Mouse (Mus musculus) limb, embryonic 15.5 days (tissue): ENCODE measurements at regions not wholly inside any gene's neighbourhood (a gene's known extent, or its start where the extent isn't known, plus 50 kb on each side); places are given as distances from the start of the nearest gene placed in this dataset.

Experiments
- ATAC-seq: fragments of 200-750 bp; cut with Nextera tagmentation; 2 replicates; pipeline ENCODE4 v1.8.0; 2017; ENCODE audit warnings: low read depth, moderate TSS enrichment; ENCODE audit not compliant: insufficient number of reproducible peaks, low FRiP score, low TSS enrichment
- H3K27ac ChIP-seq: fragments of 300-500 bp; sonication (generic); 2 replicates; pipeline ENCODE4 v1.5.1; 2015; ENCODE audit warnings: moderate library complexity, mild to moderate bottlenecking, inconsistent platforms
- H3K27me3 ChIP-seq: fragments of 300-500 bp; sonication (generic); 2 replicates; pipeline ENCODE4 v1.6.1; 2015; ENCODE audit warnings: inconsistent platforms
- H3K36me3 ChIP-seq: fragments of 300-500 bp; sonication (generic); 2 replicates; pipeline ENCODE4 v1.6.1; 2015; ENCODE audit warnings: inconsistent platforms
- H3K4me1 ChIP-seq: fragments of 300-500 bp; sonication (generic); 2 replicates; pipeline ENCODE4 v1.6.1; 2015; ENCODE audit warnings: inconsistent platforms
- H3K4me2 ChIP-seq: fragments of 300-500 bp; sonication (generic); 2 replicates; pipeline ENCODE4 v1.6.1; 2015; ENCODE audit warnings: mild to moderate bottlenecking, inconsistent platforms
- H3K4me3 ChIP-seq: fragments of 300-500 bp; sonication (generic); 2 replicates; pipeline ENCODE4 v1.5.1; 2015; ENCODE audit warnings: mild to moderate bottlenecking, inconsistent platforms
- H3K9ac ChIP-seq: fragments of 300-500 bp; sonication (generic); 2 replicates; pipeline ENCODE4 v1.6.1; 2015; ENCODE audit warnings: inconsistent platforms
- H3K9me3 ChIP-seq: fragments of 300-500 bp; sonication (generic); 2 replicates; pipeline ENCODE4 v1.6.1; 2016; ENCODE audit warnings: inconsistent platforms
- WGBS: fragments of 180-500 bp; shearing (Covaris S2); methylation state at CpG from one replicate; pipeline ENCODE4 v1.1.7; 2015; 5-methylcytosine and 5-hydroxymethylcytosine counted together

- Histone ChIP-seq H3K27ac (no peak overlapping the region), H3K9ac (no peak overlapping the region), H3K4me2 (no peak overlapping the region), H3K4me1 (no peaks in the 10 kb centered on the region), H3K36me3 (no peaks in the 10 kb centered on the region), H3K27me3 (no peaks in the 10 kb centered on the region), H3K4me3 (no peak overlapping the region), H3K9me3 (no peaks in the 10 kb centered on the region)
- WGBS, result 67% methylated on average over 5 of the region's 5 CpGs
- no peak for ATAC-seq
These were observed 154.9 kb upstream of the Agr3 start for GRCm38 (mm10) chr12:35770387-35771024.

GRCm38 (mm10) chr12:35758916-35759315 is 166.5 kb upstream of the Agr3 start:
- H3K9ac ChIP-seq, result no peak overlapping the region
- H3K4me2 ChIP-seq, result no peak overlapping the region
- H3K27me3 ChIP-seq, result no peaks in the 10 kb centered on the region
- H3K4me3 ChIP-seq, result no peak overlapping the region
- no peak for ATAC-seq
- H3K9me3 ChIP-seq, result no peaks in the 10 kb centered on the region
- no peaks in the 10 kb centered on the region for H3K36me3 ChIP-seq
- 88% methylated on average over 1 of the region's 1 CpGs for WGBS
- H3K27ac ChIP-seq, result no peak overlapping the region
- H3K4me1 ChIP-seq, result no peaks in the 10 kb centered on the region

- no peak overlapping the region for H3K27ac ChIP-seq
- no peaks in the 10 kb centered on the region for H3K9me3 ChIP-seq
- H3K9ac ChIP-seq, result no peak overlapping the region
- WGBS, result 73% methylated on average over 4 of the region's 4 CpGs
- no peak for ATAC-seq
- H3K4me2 ChIP-seq, result no peak overlapping the region
- no peaks in the 10 kb centered on the region for H3K4me1 ChIP-seq
- no peaks in the 10 kb centered on the region for H3K27me3 ChIP-seq
- no peaks in the 10 kb centered on the region for H3K36me3 ChIP-seq
- no peak overlapping the region for H3K4me3 ChIP-seq
These were observed 170.3 kb upstream of the Agr3 start for GRCm38 (mm10) chr12:35755159-35755558.

GRCm38 (mm10) chr12:35747997-35748396 is 177.4 kb upstream of the Agr3 start:
- H3K27ac ChIP-seq, result no peak overlapping the region
- no peak overlapping the region for H3K9ac ChIP-seq
- no peaks in the 10 kb centered on the region for H3K27me3 ChIP-seq
- ATAC-seq, result no peak
- H3K4me1 ChIP-seq, result no peaks in the 10 kb centered on the region
- no peaks in the 10 kb centered on the region for H3K9me3 ChIP-seq
- no peak overlapping the region for H3K4me2 ChIP-seq
- no peaks in the 10 kb centered on the region for H3K36me3 ChIP-seq
- H3K4me3 ChIP-seq, result no peak overlapping the region
- WGBS, result 82% methylated on average over 3 of the region's 3 CpGs

DNA sequence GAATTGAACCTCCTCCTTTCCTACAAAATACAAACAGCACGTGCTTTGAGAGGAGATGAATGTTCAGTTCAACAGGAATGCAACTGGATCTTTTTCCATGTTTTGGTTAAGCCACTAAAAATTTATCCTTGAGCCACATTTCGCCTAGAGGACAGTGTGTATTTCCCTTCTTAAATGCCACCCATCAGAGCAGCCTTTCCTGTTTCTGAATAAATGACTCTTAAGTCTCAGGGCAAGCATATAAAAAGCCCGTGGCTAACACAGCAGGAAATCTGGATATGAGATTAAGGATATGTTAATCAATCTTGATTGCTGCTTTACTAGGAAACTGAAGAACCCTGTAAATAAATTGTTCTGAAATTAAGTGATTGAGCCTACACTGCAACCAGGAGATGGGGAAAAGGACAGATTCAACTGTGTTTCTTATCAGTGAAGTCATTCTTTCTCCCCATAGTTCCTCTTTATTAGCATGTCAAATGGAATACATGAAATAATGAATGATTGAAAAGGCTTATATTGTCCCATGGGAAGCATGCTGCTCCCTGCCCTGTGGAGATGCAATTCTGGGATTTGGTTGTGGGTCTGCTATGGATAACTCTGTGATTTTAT is 178.6 kb upstream of the Agr3 start:
- no peak overlapping the region for H3K4me3 ChIP-seq
- H3K9ac ChIP-seq, result no peak overlapping the region
- H3K4me1 ChIP-seq, result no peaks in the 10 kb centered on the region
- no peak overlapping the region for H3K4me2 ChIP-seq
- H3K9me3 ChIP-seq, result no peaks in the 10 kb centered on the region
- 21% methylated on average over 3 of the region's 3 CpGs for WGBS
- ATAC-seq, result no peak
- no peaks in the 10 kb centered on the region for H3K36me3 ChIP-seq
- no peaks in the 10 kb centered on the region for H3K27me3 ChIP-seq
- no peak overlapping the region for H3K27ac ChIP-seq

DNA sequence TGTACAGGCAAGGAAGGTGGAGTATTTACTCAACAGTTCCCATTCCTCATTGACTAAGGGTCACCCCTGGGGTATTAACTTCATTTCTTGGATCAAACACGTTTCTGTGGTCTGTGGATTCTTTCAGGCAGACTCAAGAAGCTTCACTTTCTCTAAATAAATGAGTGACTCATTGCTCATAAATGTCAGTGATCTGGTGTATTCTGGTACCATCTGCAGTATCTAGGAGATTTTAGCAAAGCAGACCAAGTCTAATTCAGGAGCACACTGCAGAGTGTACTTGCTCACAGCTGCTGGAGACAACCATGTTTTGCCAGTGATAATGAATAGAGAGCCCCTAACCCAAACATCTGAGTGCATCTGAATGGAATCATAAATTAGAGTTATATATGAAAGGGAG is 182.7 kb upstream of the Agr3 start:
- Histone ChIP-seq H3K4me1 (no peaks in the 10 kb centered on the region), H3K36me3 (no peaks in the 10 kb centered on the region), H3K4me2 (no peak overlapping the region), H3K27ac (no peak overlapping the region), H3K4me3 (no peak overlapping the region), H3K9me3 (no peaks in the 10 kb centered on the region), H3K9ac (no peak overlapping the region), H3K27me3 (no peaks in the 10 kb centered on the region)
- ATAC-seq, result no peak
- 27% methylated on average over 1 of the region's 1 CpGs for WGBS

DNA sequence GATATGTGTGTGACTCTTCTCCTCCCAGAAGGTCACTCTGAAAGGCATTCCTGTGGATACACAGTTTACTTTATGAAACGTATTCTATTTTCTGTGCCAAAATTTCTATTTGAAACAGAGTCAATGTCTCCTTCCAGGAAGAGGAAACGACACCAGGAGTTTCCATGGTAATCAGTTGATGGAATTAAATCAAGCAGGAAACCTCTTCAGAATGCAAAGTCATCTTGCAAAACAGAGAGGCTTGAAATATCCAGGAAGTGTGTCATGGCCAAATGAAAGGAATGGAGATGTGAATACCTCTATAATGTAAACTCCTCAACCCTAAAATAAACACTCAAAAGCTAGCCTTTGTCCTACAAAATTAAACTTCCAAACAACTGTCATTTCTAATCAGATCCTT is 189.0 kb upstream of the Agr3 start:
- H3K27me3 ChIP-seq, result no peaks in the 10 kb centered on the region
- no peaks in the 10 kb centered on the region for H3K36me3 ChIP-seq
- H3K27ac ChIP-seq, result no peak overlapping the region
- no peaks in the 10 kb centered on the region for H3K4me1 ChIP-seq
- no peaks in the 10 kb centered on the region for H3K9me3 ChIP-seq
- no peak overlapping the region for H3K4me3 ChIP-seq
- ATAC-seq, result no peak
- 56% methylated on average over 2 of the region's 2 CpGs for WGBS
- H3K9ac ChIP-seq, result no peak overlapping the region
- no peak overlapping the region for H3K4me2 ChIP-seq

DNA sequence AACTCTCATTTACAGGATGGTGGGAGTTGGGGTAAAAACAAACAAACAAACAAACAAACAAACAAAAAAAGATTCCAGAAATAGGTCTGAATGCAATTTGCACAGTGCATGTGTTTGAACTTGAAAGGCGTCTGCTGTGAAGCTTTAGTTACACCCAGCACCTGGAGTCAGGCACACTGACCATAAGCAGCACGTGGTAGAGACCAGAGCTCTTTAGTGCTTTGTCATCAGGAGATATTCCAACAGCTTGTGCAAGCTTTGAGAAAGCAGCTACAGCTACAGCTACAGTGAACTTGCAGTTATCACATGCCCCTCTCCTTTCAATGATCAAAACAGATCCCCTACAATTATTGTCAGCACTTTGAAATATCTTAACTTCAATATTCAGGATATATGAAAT is 190.4 kb upstream of the Agr3 start:
- Histone ChIP-seq H3K9ac (no peak overlapping the region), H3K9me3 (no peaks in the 10 kb centered on the region), H3K36me3 (no peaks in the 10 kb centered on the region), H3K4me2 (no peak overlapping the region), H3K27ac (no peak overlapping the region), H3K4me1 (no peaks in the 10 kb centered on the region), H3K4me3 (no peak overlapping the region), H3K27me3 (no peaks in the 10 kb centered on the region)
- ATAC-seq, result no peak
- 52% methylated on average over 2 of the region's 2 CpGs for WGBS

GRCm38 (mm10) chr12:35734371-35734770 is 191.0 kb upstream of the Agr3 start:
- 91% methylated on average over 1 of the region's 1 CpGs for WGBS
- no peak overlapping the region for H3K4me3 ChIP-seq
- H3K4me1 ChIP-seq, result no peaks in the 10 kb centered on the region
- H3K9ac ChIP-seq, result no peak overlapping the region
- H3K36me3 ChIP-seq, result no peaks in the 10 kb centered on the region
- no peak overlapping the region for H3K4me2 ChIP-seq
- H3K27ac ChIP-seq, result no peak overlapping the region
- no peaks in the 10 kb centered on the region for H3K27me3 ChIP-seq
- H3K9me3 ChIP-seq, result no peaks in the 10 kb centered on the region
- no peak for ATAC-seq

GRCm38 (mm10) chr12:35733580-35733979 is 191.8 kb upstream of the Agr3 start:
- H3K27me3 ChIP-seq, result no peaks in the 10 kb centered on the region
- WGBS, result 86% methylated on average over 2 of the region's 2 CpGs
- H3K9ac ChIP-seq, result no peak overlapping the region
- no peak overlapping the region for H3K27ac ChIP-seq
- H3K4me1 ChIP-seq, result no peaks in the 10 kb centered on the region
- no peak for ATAC-seq
- H3K4me2 ChIP-seq, result no peak overlapping the region
- H3K4me3 ChIP-seq, result no peak overlapping the region
- no peaks in the 10 kb centered on the region for H3K36me3 ChIP-seq
- no peaks in the 10 kb centered on the region for H3K9me3 ChIP-seq

DNA sequence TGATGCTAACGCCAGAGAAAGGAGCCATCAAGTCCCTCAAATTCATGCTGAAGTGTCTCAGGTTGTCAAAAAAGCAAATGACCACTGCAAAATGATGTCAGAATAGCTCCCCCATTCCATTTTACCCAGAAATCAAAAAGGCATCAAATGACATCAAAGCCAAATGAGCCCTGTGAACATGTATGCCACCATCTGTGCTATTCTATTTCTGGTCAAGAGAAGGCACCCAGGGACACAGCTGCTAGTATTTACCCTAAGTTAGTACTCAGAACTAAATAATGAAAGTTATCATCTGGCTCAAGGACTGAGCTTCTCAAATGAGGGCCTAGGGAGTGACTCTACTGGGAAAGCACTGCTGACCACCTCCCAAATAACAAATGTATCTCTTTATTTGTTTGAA is 191.1 kb upstream of the Ahr start:
- Histone ChIP-seq H3K36me3 (no peaks in the 10 kb centered on the region), H3K9ac (no peak overlapping the region), H3K9me3 (no peaks in the 10 kb centered on the region), H3K27me3 (no peaks in the 10 kb centered on the region), H3K4me3 (no peak overlapping the region), H3K27ac (no peak overlapping the region), H3K4me1 (no peaks in the 10 kb centered on the region), H3K4me2 (no peak overlapping the region)
- no peak for ATAC-seq
- 88% methylated on average over 1 of the region's 1 CpGs for WGBS

DNA sequence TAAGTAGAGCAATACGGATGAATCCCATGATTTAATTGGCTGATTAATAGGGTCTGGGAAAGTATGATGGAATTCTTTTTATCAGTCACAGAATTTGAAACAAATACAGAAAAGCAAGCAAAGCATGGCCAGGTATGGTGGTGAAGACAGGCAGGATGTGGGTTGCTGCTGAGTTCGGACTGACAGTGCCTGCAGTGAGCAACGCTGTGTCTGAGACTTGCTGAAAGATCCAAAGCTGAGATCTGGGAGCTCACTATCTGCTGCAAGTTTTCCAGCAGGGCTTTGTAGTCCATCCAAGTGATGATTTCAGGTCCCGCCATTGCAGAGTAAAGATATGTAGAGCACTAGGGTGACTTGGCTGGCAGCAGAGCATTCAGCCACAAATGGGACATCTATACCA is 189.3 kb upstream of the Ahr start:
- Histone ChIP-seq H3K36me3 (no peaks in the 10 kb centered on the region), H3K4me1 (no peaks in the 10 kb centered on the region), H3K27me3 (no peaks in the 10 kb centered on the region), H3K9me3 (no peaks in the 10 kb centered on the region), H3K4me2 (no peak overlapping the region), H3K9ac (no peak overlapping the region), H3K4me3 (no peak overlapping the region), H3K27ac (no peak overlapping the region)
- ATAC-seq, result no peak
- 81% methylated on average over 4 of the region's 4 CpGs for WGBS

DNA sequence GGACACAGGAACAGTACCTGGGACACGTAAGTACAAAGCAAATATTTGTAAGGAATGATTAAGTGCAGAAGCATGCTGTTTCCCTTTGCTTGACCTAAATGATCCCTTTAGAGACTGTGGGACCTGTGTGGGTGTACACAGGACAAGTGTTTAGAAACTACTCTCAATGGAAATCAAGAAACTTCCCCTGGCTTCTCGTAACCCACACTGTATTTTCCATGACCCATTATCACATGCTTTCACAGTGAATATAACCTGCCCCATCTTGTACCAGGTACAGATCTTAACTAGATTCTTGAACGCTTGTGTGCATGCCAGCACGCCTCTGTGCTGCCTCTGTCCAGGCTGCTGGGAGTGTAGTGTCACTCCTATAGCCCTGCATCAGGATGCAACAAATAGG is 177.8 kb upstream of the Ahr start:
- no peaks in the 10 kb centered on the region for H3K36me3 ChIP-seq
- no peak for ATAC-seq
- H3K4me3 ChIP-seq, result no peak overlapping the region
- no peak overlapping the region for H3K9ac ChIP-seq
- no peak overlapping the region for H3K27ac ChIP-seq
- H3K27me3 ChIP-seq, result no peaks in the 10 kb centered on the region
- H3K9me3 ChIP-seq, result no peaks in the 10 kb centered on the region
- no peaks in the 10 kb centered on the region for H3K4me1 ChIP-seq
- no peak overlapping the region for H3K4me2 ChIP-seq
- WGBS, result 64% methylated on average over 4 of the region's 4 CpGs
